In the genomic region with DNA sequence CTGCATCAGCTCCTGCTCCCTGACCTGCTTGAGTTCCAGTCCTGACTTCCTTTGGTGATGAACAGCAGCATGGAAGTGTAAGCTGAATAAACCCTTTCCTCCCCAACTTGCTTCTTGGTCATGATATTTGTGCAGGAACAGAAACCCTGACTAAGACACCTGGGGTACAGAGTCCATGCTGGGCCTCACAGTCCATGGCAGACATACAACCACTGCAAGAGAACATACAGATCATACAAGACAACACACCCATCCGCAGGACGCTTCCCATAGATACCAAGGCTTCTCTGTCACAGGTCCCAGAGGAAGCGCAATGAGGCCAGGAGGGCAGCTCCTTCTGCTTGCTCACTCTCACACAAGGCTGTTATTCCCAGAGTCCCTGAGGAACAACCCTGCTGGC, we compare ENCODE assay signal across 20 mouse cellular contexts. TPM values are rescaled to one million over a fixed set of nuclear protein-coding genes. Genes with fewer than 3 reads are reported as not detected.
"Had no signal": no experiment of that assay in that cellular context is flagged by ENCODE, and none has a peak within 500 bp of the region (broad histone marks: within the 10 kb centered on the region; RNA-seq: fewer than 3 reads in every experiment).

No protein-coding gene starts in this region.

RNA-seq across cellular contexts. Expression of gene Cldn14, which starts 28.3 kb away (rescaled TPM):
- total RNA-seq: common myeloid progenitor, adult 5-6 weeks; forebrain, postnatal 0 days; gastrocnemius, adult 18-20 months; gastrocnemius, adult 2 months; gastrocnemius, adult 8-10 months; gastrocnemius, postnatal 14 days; gastrocnemius, postnatal 25 days; granulocyte monocyte progenitor cell, adult 5-6 weeks; heart, adult 18-20 months; heart, adult 2 months; heart, adult 8-10 months had no signal
- polyA plus RNA-seq: embryonic facial prominence, embryonic 11.5 days; embryonic facial prominence, embryonic 13.5 days; forebrain, embryonic 10.5 days; forebrain, embryonic 11.5 days; forebrain, embryonic 12.5 days; forebrain, embryonic 13.5 days; forebrain, embryonic 14.5 days; forebrain, embryonic 15.5 days; forebrain, embryonic 16.5 days; forebrain, postnatal 0 days; heart, adult 2 months had no signal
